Mouse (Mus musculus) liver, postnatal 0 days (tissue): ENCODE data around the gene Gm33543.

Experiments used
- CTCF ChIP-seq: sonication (generic); IDR thresholded peaks from 2 replicates; pipeline ENCODE4 v1.5.1; 2016; ENCODE audit warnings: antibody characterized with exemption, low read depth
- EP300 ChIP-seq: IDR thresholded peaks from 2 replicates; pipeline ENCODE4 v1.6.1; 2016; ENCODE audit warnings: antibody characterized with exemption, low read depth, mild to moderate bottlenecking

GRCm38 (mm10) chr10:95794706-95795105 lies 48.0 kb downstream of the Gm33543 start:
- TF ChIP-seq CTCF (no peak), EP300 (no peak)
